Mouse (Mus musculus) hindbrain, embryonic 14.5 days (tissue): ENCODE data around the gene 2610001J05Rik. TPM values are rescaled to one million over a fixed set of nuclear protein-coding genes. Genes with fewer than 3 reads are reported as not detected.

Experiments
- ATAC-seq: fragments of 200-750 bp; cut with Nextera tagmentation; 2 replicates; pipeline ENCODE4 v1.8.0; 2017; ENCODE audit warnings: moderate number of reproducible peaks, mild to moderate bottlenecking, moderate TSS enrichment, moderate library complexity; ENCODE audit not compliant: low FRiP score
- DNase-seq: peaks from one replicate; pipeline ENCODE4 v3.0.0-alpha.2; 2015; ENCODE audit warnings: low spot score
- H3K27ac ChIP-seq: fragments of 300-500 bp; sonication (generic); 2 replicates; pipeline ENCODE4 v1.5.1; 2014; ENCODE audit warnings: mild to moderate bottlenecking, moderate library complexity
- H3K27me3 ChIP-seq: fragments of 300-500 bp; sonication (generic); 2 replicates; pipeline ENCODE4 v1.6.1; 2014; ENCODE audit warnings: mild to moderate bottlenecking, low read length, mixed read lengths; ENCODE audit not compliant: control insufficient read depth, insufficient read depth
- H3K36me3 ChIP-seq: fragments of 300-500 bp; sonication (generic); replicated peaks from 2 replicates; pipeline ENCODE4 v1.6.1; 2014; ENCODE audit not compliant: control insufficient read depth, insufficient read depth
- H3K4me1 ChIP-seq: fragments of 300-500 bp; sonication (generic); replicated peaks from 2 replicates; pipeline ENCODE4 v1.6.1; 2014; ENCODE audit warnings: antibody characterized with exemption, low read length, mixed read lengths; ENCODE audit not compliant: control insufficient read depth, insufficient read depth
- H3K4me2 ChIP-seq: fragments of 300-500 bp; sonication (generic); replicated peaks from 2 replicates; pipeline ENCODE4 v1.6.1; 2014; ENCODE audit warnings: mild to moderate bottlenecking, moderate library complexity
- H3K4me3 ChIP-seq: fragments of 300-500 bp; sonication (generic); replicated peaks from 2 replicates; pipeline ENCODE4 v1.5.1; 2014; ENCODE audit warnings: mild to moderate bottlenecking, low read length
- H3K9ac ChIP-seq: fragments of 300-500 bp; sonication (generic); 2 replicates; pipeline ENCODE4 v1.6.1; 2014
- H3K9me3 ChIP-seq: fragments of 300-500 bp; sonication (generic); 2 replicates; pipeline ENCODE4 v1.6.1; 2016; ENCODE audit warnings: low read length; ENCODE audit not compliant: control insufficient read depth
- WGBS: fragments of 180-500 bp; shearing (Covaris S2); extraction: QIAGEN DNeasy Blood & Tissue Kit; methylation state at CpG from one replicate; pipeline ENCODE4 v1.1.7; 2014; 5-methylcytosine and 5-hydroxymethylcytosine counted together
- polyA plus RNA-seq: library from polyadenylated mRNA; unstranded; fragments of >200 nt; fragmentation: Nextera tagmentation; extraction: Ambion mirVana; gene quantifications from 2 replicates; pipeline ENCODE4 v1.2.1, GENCODE M21; 2014

2610001J05Rik gene
- polyA plus RNA-seq, 1 experiment from 2014 or later, result 59.8 TPM

DNA sequence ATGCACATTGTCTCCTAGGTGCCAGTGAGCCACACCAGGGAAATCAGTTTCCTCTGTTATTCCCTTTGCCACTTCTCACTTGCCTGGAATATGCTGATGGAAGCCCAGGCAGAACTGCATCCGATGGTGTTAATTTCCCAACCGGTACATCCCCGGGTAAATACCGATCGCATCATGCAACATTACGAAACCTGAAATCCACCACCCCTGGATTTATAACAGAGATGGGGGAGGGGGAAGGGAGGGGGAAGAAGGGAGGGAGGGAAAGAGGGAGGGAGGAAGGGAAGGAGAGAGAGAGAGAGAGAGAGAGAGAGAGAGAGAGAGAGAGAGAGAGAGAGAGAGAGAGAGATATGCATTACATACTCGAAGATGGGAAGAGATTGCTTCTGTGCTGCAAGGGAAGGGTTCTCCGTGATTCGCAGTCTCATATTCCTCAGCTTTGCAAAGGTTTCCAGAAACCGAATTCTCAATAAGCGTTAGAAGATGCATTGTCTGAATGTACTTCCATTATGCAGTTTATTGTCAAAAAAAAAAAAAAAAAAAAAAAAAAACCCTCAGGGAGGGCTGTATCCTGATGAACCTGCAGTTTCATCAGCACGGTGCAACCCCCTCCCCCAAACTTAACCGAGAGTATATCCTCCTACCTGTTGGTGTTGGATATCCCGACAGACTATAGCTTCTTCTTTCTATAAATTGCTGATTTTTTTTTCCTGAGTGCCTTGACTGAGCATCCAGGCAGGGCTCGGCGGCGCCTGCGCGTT lies 33.2 kb downstream of the 2610001J05Rik start:
- Histone ChIP-seq H3K27ac (peak overlapping the region; percentile 100), H3K4me2 (peak overlapping the region; percentile 80), H3K36me3 (peaks cover 7% of the 10 kb centered on the region; the same call in 1 of the 2 replicates), H3K9me3 (no peaks in the 10 kb centered on the region), H3K4me1 (peaks cover 13% of the 10 kb centered on the region), H3K27me3 (no peaks in the 10 kb centered on the region), H3K4me3 (peak overlapping the region; percentile 80), H3K9ac (peak overlapping the region; percentile 99)
- ATAC-seq (peak; percentile 25), DNase-seq (peak; percentile 89)
- under 1% methylated on average over 19 of the region's 19 CpGs for WGBS

DNA sequence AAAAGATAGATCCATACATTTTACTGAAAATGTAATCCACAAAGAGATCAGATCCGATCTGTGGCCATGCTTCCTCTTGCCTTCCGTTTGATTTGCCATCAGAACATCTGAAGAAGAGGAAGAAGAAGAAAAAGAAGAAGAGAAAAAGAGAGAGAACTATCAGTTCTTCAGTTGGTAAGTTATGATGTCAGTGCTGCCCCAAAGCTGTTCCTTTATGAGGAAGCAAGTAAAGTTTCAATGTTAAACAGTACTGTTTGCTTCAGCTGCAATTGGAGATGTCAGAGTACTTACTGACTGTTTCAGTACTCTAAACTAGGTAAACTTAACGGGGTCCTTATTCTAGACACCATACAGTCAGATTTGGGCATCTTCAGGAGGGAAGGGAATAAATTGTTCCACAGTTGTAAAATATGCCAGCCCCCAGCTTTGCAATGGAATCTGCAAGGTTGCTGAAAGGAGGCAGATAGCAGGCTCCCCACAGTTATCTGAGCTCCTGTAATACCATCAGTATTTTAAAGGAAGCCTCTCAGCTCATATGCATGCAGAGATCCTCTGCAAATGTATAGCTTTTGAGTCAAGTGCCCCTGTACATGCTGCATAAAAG lies 34.2 kb downstream of the 2610001J05Rik start:
- peak overlapping the region; percentile 80 for H3K4me3 ChIP-seq
- peaks cover 8% of the 10 kb centered on the region; the same call in 1 of the 2 replicates for H3K36me3 ChIP-seq
- H3K9me3 ChIP-seq, result no peaks in the 10 kb centered on the region
- H3K27me3 ChIP-seq, result no peaks in the 10 kb centered on the region
- WGBS, result 76% methylated on average over 3 of the region's 3 CpGs
- H3K4me1 ChIP-seq, result peaks cover 22% of the 10 kb centered on the region
- ATAC-seq (no peak), DNase-seq (peak; percentile 35)
- peak overlapping the region; percentile 100 for H3K27ac ChIP-seq
- peak overlapping the region; percentile 99 for H3K9ac ChIP-seq
- H3K4me2 ChIP-seq, result peak overlapping the region; percentile 80

DNA sequence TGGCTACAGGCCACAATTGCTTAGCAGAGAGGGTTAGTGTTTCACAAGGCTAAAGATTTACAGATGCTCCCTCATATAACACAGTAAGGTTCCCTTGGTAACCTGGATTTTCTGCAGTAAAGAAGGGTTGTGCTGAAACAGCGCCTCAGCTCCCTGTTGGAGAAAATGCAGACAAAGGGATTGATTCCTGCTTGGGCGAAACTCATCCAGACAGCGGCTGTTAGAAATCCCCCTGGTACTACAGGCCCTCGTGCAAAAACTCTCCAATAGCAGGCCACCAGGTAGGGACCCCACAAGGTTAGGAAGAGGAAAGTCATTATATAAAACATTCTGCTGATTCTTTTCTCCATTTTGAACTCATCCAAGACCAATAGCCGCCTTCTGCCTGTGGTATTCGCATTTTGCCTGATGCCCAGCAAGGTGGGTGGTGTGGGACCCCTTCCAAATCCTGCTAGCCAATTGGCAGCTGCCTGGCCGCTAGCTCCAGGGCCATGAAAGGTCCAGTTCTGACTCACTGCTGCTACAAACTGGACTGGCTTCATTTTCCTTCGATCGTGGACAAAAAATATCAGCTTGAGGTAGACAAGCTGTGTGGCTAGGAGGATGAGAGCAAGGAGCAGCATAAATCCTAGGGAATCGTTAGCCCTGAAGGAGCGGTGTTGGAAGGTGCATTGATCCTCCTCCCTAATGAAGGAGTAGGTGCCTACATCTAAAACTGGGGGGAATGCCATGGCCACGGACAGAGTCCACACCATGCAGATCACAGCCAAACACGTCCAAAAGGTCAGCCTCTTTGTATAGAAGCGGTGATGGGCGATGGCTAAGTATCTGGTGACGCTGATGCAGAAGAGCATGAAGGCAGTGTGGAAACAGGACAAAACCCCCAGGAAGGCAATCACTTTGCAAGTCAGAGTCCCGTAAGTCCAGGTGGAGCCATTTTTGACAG lies 35.3 kb downstream of the 2610001J05Rik start:
- no peaks in the 10 kb centered on the region for H3K9me3 ChIP-seq
- peak; percentile 71 for DNase-seq
- H3K9ac ChIP-seq, result peak overlapping the region; percentile 99
- H3K27ac ChIP-seq, result peak overlapping the region; percentile 100
- H3K4me2 ChIP-seq, result peak overlapping the region; percentile 80
- peak; percentile 44 for ATAC-seq
- 40% methylated on average over 17 of the region's 17 CpGs for WGBS
- H3K27me3 ChIP-seq, result no peaks in the 10 kb centered on the region
- H3K4me3 ChIP-seq, result peak overlapping the region; percentile 80
- H3K36me3 ChIP-seq, result peaks cover 11% of the 10 kb centered on the region; the same call in 1 of the 2 replicates
- peaks cover 22% of the 10 kb centered on the region for H3K4me1 ChIP-seq

DNA sequence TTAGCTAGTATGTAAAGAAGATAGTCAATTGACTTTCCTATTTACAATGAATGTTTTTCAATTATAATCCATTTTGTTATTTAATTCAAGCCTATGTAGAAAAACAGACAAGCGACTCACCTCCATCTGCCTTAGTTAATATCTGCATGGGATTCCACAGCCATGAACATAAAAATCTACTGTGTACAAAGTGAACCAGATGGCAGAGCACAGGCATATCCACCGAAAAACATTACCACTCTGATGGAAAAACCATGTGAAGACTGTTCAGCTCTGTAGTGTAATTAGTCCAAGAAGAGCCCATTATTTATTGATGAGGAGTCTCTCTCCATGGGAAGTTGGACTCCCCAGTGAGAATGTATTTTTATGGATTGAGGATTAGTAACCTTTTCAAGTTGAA lies 38.5 kb downstream of the 2610001J05Rik start:
- peak overlapping the region; percentile 40 for H3K4me2 ChIP-seq
- H3K4me3 ChIP-seq, result no peak overlapping the region
- DNase-seq (no peak), ATAC-seq (no peak)
- no peak overlapping the region for H3K27ac ChIP-seq
- peaks cover 22% of the 10 kb centered on the region for H3K4me1 ChIP-seq
- H3K9ac ChIP-seq, result no peak overlapping the region
- peaks cover 22% of the 10 kb centered on the region; the same call in 1 of the 2 replicates for H3K36me3 ChIP-seq
- H3K27me3 ChIP-seq, result no peaks in the 10 kb centered on the region
- no peaks in the 10 kb centered on the region for H3K9me3 ChIP-seq
- WGBS, result 54% methylated on average over 2 of the region's 2 CpGs

DNA sequence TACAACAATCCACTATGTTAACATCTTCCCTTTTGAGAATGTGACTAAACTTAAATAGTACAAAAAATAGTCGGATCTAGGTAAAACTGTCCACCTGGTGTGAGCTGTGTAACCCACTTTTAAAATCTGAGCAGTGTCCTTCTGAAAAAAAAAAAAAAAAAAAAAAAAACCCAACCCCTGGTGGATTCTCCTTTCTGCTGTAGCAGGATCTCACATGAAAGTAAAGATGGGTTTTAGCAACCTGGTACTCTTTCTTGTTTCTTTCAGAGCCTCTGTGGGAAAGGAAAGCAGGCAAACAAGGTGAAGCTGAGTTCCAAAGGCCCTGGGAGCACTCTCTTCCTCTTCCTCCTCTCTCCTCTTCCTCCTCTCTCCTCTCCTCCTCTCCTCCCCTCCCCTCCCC lies 42.4 kb downstream of the 2610001J05Rik start:
- H3K4me3 ChIP-seq, result no peak overlapping the region
- ATAC-seq, result no peak
- H3K9me3 ChIP-seq, result no peaks in the 10 kb centered on the region
- no peak overlapping the region for H3K4me2 ChIP-seq
- no peaks in the 10 kb centered on the region for H3K27me3 ChIP-seq
- H3K36me3 ChIP-seq, result peaks cover 18% of the 10 kb centered on the region; the same call in 1 of the 2 replicates
- WGBS, result 75% methylated on average over 1 of the region's 1 CpGs
- no peak overlapping the region for H3K9ac ChIP-seq
- H3K27ac ChIP-seq, result no peak overlapping the region
- DNase-seq, result no peak
- peaks cover 15% of the 10 kb centered on the region for H3K4me1 ChIP-seq

Other genes with a start within 250 kb of the 2610001J05Rik start
- 25.0 and 28.5 TPM in 2 replicates for gene Bmt2, start 193.6 kb downstream of the 2610001J05Rik start, polyA plus RNA-seq
- 113 and 126 TPM in 2 replicates for gene Gpr85, start 31.6 kb downstream of the 2610001J05Rik start, polyA plus RNA-seq